Mouse (Mus musculus) cortical plate, adult 2 months (tissue): ENCODE measurements around the gene Ntm.

ENCODE experiments used
- CTCF ChIP-seq: fragments of 200-500 bp; IDR thresholded peaks from 2 replicates; pipeline ENCODE4 v1.5.1; 2011; ENCODE audit warnings: mild to moderate bottlenecking, control low read depth, low read length; ENCODE audit not compliant: insufficient read depth; ENCODE audit errors: extremely low read depth
- POLR2A ChIP-seq: fragments of 200-500 bp; IDR thresholded peaks from 2 replicates; pipeline ENCODE4 v1.6.1; 2011; ENCODE audit warnings: mild to moderate bottlenecking, low read length, control low read depth; ENCODE audit not compliant: insufficient read depth; ENCODE audit errors: extremely low read depth

GRCm38 (mm10) chr9:29087171-29087570 is 875.8 kb downstream of the Ntm start:
- TF ChIP-seq CTCF, result no peak
- no peak for TF ChIP-seq POLR2A
